Mouse (Mus musculus) embryonic stem cell, embryonic (primary cell): Measurements from ENCODE around the gene Hrh2.

Experiments used
- CTCF ChIA-PET, 4 experiments: fragments of 300-600 bp in 2 of 4; fragments of 350-600 bp in 2 of 4; sonication (Branson Sonifier 250); formaldehyde crosslinking; loops; one replicate each; lab custom pipeline; 2022; ENCODE audit warnings: inconsistent platforms in 2 of 4; lab: Charles Lee
- POLR2A ChIA-PET, 4 experiments: fragments of 300-600 bp in 2 of 4; fragments of 350-600 bp in 2 of 4; sonication (Branson Sonifier 250); formaldehyde crosslinking; loops; one replicate each; lab custom pipeline; 2022; ENCODE audit warnings: antibody characterized with exemption in 4 of 4, inconsistent platforms in 1 of 4; lab: Charles Lee

Hrh2 gene

GRCm38 (mm10) chr13:54168675-54169074 lies 23.3 kb upstream of the Hrh2 start:
- POLR2A ChIA-PET: interaction anchor here in 2 of 4 experiments (0.9 to 1.7 kb wide), 3 partner anchors 9 to 18 kb away, joined by 3 to 5 read pairs (median 3); no protein-coding TSS in a partner anchor
- CTCF ChIA-PET: interaction anchor here in 3 of 4 experiments (0.6 to 1.2 kb wide), 4 partner anchors 27 to 1245 kb away, joined by 3 to 4 read pairs (median 3); no protein-coding TSS in a partner anchor

- POLR2A ChIA-PET: interaction anchor here in 2 of 4 experiments (1.3 kb wide), 2 partner anchors 11 to 12 kb away, joined by 6 to 7 read pairs; no protein-coding TSS in a partner anchor
- CTCF ChIA-PET: interaction anchor here in 3 of 4 experiments (0.8 to 3.0 kb wide), 10 partner anchors 11 to 202 kb away, joined by 3 to 16 read pairs (median 3); no protein-coding TSS in a partner anchor
Observed at GRCm38 (mm10) chr13:54170288-54170687, 21.6 kb upstream of the Hrh2 start.

- POLR2A ChIA-PET: interaction anchor here in 2 of 4 experiments (0.6 to 1.3 kb wide), 7 partner anchors 9 to 293 kb away, joined by 3 to 7 read pairs (median 4); no protein-coding TSS in a partner anchor
- CTCF ChIA-PET: interaction anchor here in 3 of 4 experiments (0.6 to 3.0 kb wide), 11 partner anchors 10 to 201 kb away, joined by 3 to 18 read pairs (median 4); no protein-coding TSS in a partner anchor
Observed at GRCm38 (mm10) chr13:54171346-54171745, 20.6 kb upstream of the Hrh2 start.

GRCm38 (mm10) chr13:54171761-54172160 lies 20.2 kb upstream of the Hrh2 start:
- ChIA-PET CTCF (interaction anchor here in 2 of 4 experiments (1.2 to 3.0 kb wide), 6 partner anchors 13 to 276 kb away, joined by 3 to 16 read pairs (median 4); no protein-coding TSS in a partner anchor), POLR2A (interaction anchor here in 2 of 4 experiments (0.6 to 1.3 kb wide), 4 partner anchors 9 to 239 kb away, joined by 4 to 6 read pairs (median 4); no protein-coding TSS in a partner anchor)

- POLR2A ChIA-PET: no interaction called here
- CTCF ChIA-PET: interaction anchor here in 3 of 4 experiments (0.6 to 2.2 kb wide), 11 partner anchors 9 to 274 kb away, joined by 3 to 12 read pairs (median 7); no protein-coding TSS in a partner anchor
Observed at GRCm38 (mm10) chr13:54173941-54174340, 18.0 kb upstream of the Hrh2 start.

- CTCF ChIA-PET: interaction anchor here (0.6 to 2.2 kb wide), 23 partner anchors 10 to 553 kb away, joined by 3 to 12 read pairs (median 4); no protein-coding TSS in a partner anchor
Observed at GRCm38 (mm10) chr13:54174703-54175102, 17.2 kb upstream of the Hrh2 start.

GRCm38 (mm10) chr13:54175426-54175825 lies 16.5 kb upstream of the Hrh2 start:
- CTCF ChIA-PET: interaction anchor here (0.6 to 2.2 kb wide), 21 partner anchors 9 to 553 kb away, joined by 3 to 12 read pairs (median 4); partner anchors contain the start of genes Hrh2 (in 1 of the 4) and Sfxn1 (in 1 of the 4)

More at GRCm38 (mm10) chr13:54174703-54175102, 17.2 kb upstream of the Hrh2 start:
- POLR2A ChIA-PET: interaction anchor here in 1 of 4 experiments (1.1 kb wide), 1 partner anchor 50 kb away, joined by 3 read pairs; no protein-coding TSS in a partner anchor

GRCm38 (mm10) chr13:54176406-54177020 lies 15.4 kb upstream of the Hrh2 start:
- ChIA-PET CTCF (interaction anchor here in 2 of 4 experiments (1.0 to 2.3 kb wide), 4 partner anchors 16 to 66 kb away, joined by 3 to 9 read pairs (median 6); partner anchors contain the start of gene Hrh2 (in 1 of the 2)), POLR2A (interaction anchor here in 1 of 4 experiments (0.7 to 1.1 kb wide), 2 partner anchors 20 to 40 kb away, joined by 3 read pairs; no protein-coding TSS in a partner anchor)

More at GRCm38 (mm10) chr13:54175426-54175825, 16.5 kb upstream of the Hrh2 start:
- POLR2A ChIA-PET: interaction anchor here in 1 of 4 experiments (0.7 to 1.1 kb wide), 3 partner anchors 49 to 277 kb away, joined by 3 read pairs; no protein-coding TSS in a partner anchor

GRCm38 (mm10) chr13:54177346-54177745 lies 14.6 kb upstream of the Hrh2 start:
- CTCF ChIA-PET: interaction anchor here in 2 of 4 experiments (0.8 to 2.3 kb wide), 3 partner anchors 50 to 80 kb away, joined by 3 to 9 read pairs (median 5); no protein-coding TSS in a partner anchor
- POLR2A ChIA-PET: interaction anchor here in 1 of 4 experiments (0.7 to 1.1 kb wide), 2 partner anchors 21 to 39 kb away, joined by 3 read pairs; no protein-coding TSS in a partner anchor

- ChIA-PET CTCF (no interaction called here), POLR2A (interaction anchor here in 2 of 4 experiments (0.6 to 1.5 kb wide), 4 partner anchors 29 to 420 kb away, joined by 3 to 7 read pairs (median 3); no protein-coding TSS in a partner anchor)
Observed at GRCm38 (mm10) chr13:54178647-54179046, 13.3 kb upstream of the Hrh2 start.

- ChIA-PET CTCF (interaction anchor here in 2 of 4 experiments (1.1 kb wide), 2 partner anchors 48 to 267 kb away, joined by 3 to 4 read pairs; no protein-coding TSS in a partner anchor), POLR2A (interaction anchor here in 3 of 4 experiments (0.6 to 1.8 kb wide), 8 partner anchors 7 to 167 kb away, joined by 3 to 6 read pairs (median 4); no protein-coding TSS in a partner anchor)
Observed at GRCm38 (mm10) chr13:54179971-54180370, 12.0 kb upstream of the Hrh2 start.

- POLR2A ChIA-PET: interaction anchor here in 3 of 4 experiments (0.6 to 1.8 kb wide), 7 partner anchors 8 to 66 kb away, joined by 3 to 6 read pairs (median 4); no protein-coding TSS in a partner anchor
- CTCF ChIA-PET: interaction anchor here in 1 of 4 experiments (1.1 kb wide), 1 partner anchor 266 kb away, joined by 4 read pairs; no protein-coding TSS in a partner anchor
Observed at GRCm38 (mm10) chr13:54180461-54180860, 11.5 kb upstream of the Hrh2 start.

- ChIA-PET POLR2A (interaction anchor here in 1 of 4 experiments (1.4 kb wide), 1 partner anchor 11 kb away, joined by 4 read pairs; the partner anchor contains the start of gene Hrh2), CTCF (interaction anchor here in 1 of 4 experiments (0.7 kb wide), 1 partner anchor 25 kb away, joined by 7 read pairs; no protein-coding TSS in a partner anchor)
Observed at GRCm38 (mm10) chr13:54181318-54181717, 10.6 kb upstream of the Hrh2 start.

- CTCF ChIA-PET: interaction anchor here in 3 of 4 experiments (0.7 to 1.7 kb wide), 4 partner anchors 24 to 543 kb away, joined by 3 to 7 read pairs (median 4); no protein-coding TSS in a partner anchor
Observed at GRCm38 (mm10) chr13:54181947-54182346, 10.0 kb upstream of the Hrh2 start.

GRCm38 (mm10) chr13:54186394-54186793 lies 5.5 kb upstream of the Hrh2 start:
- CTCF ChIA-PET: interaction anchor here in 1 of 4 experiments (1.2 kb wide), 1 partner anchor 41 kb away, joined by 3 read pairs; no protein-coding TSS in a partner anchor
- POLR2A ChIA-PET: interaction anchor here in 1 of 4 experiments (0.6 kb wide), 1 partner anchor 296 kb away, joined by 9 read pairs; no protein-coding TSS in a partner anchor

More at GRCm38 (mm10) chr13:54181947-54182346, 10.0 kb upstream of the Hrh2 start:
- POLR2A ChIA-PET: interaction anchor here in 2 of 4 experiments (0.8 to 1.4 kb wide), 2 partner anchors 10 to 39 kb away, joined by 3 to 4 read pairs; partner anchors contain the start of gene Hrh2 (in 1 of the 2)

- POLR2A ChIA-PET: interaction anchor here in 2 of 4 experiments (0.6 to 1.5 kb wide), 3 partner anchors 27 to 316 kb away, joined by 3 to 6 read pairs (median 5); no protein-coding TSS in a partner anchor
- CTCF ChIA-PET: interaction anchor here in 1 of 4 experiments (0.7 kb wide), 1 partner anchor 19 kb away, joined by 14 read pairs; no protein-coding TSS in a partner anchor
Observed at GRCm38 (mm10) chr13:54188190-54188706, 3.7 kb upstream of the Hrh2 start.

GRCm38 (mm10) chr13:54189896-54190295 lies 2.0 kb upstream of the Hrh2 start:
- ChIA-PET CTCF (no interaction called here), POLR2A (interaction anchor here in 1 of 4 experiments (1.1 to 1.4 kb wide), 2 partner anchors 23 to 25 kb away, joined by 3 to 4 read pairs; no protein-coding TSS in a partner anchor)
